Mouse (Mus musculus) liver, embryonic 11.5 days (tissue): ENCODE results near the gene Ankrd12. TPM values are rescaled to one million over a fixed set of nuclear protein-coding genes. Genes with fewer than 3 reads are reported as not detected.
A peak's percentile ranks its signal among the peaks of the same experiment; 100 is the strongest.
"Not testable (repeated sequence)": the region's sequence is repeated elsewhere in the genome, so short reads cannot be mapped to it uniquely, and the experiment has no call there.

Source experiments
- ATAC-seq: fragments of 200-750 bp; cut with Nextera tagmentation; replicated peaks from 2 replicates; pipeline ENCODE4 v1.8.0; 2017; ENCODE audit warnings: moderate number of reproducible peaks, mild to moderate bottlenecking, moderate TSS enrichment, moderate library complexity; ENCODE audit not compliant: low FRiP score
- DNase-seq: peaks from one replicate; pipeline ENCODE4 v3.0.0-alpha.2; 2017; ENCODE audit warnings: low spot score
- H3K27ac ChIP-seq: fragments of 300-500 bp; sonication (generic); 2 replicates; pipeline ENCODE4 v1.5.1; 2014; ENCODE audit warnings: mild to moderate bottlenecking, low read depth, low read length, control low read depth
- H3K27me3 ChIP-seq: fragments of 300-500 bp; sonication (generic); replicated peaks from 2 replicates; pipeline ENCODE4 v1.6.1; 2014; ENCODE audit warnings: low read length, mixed read lengths; ENCODE audit not compliant: control insufficient read depth, insufficient read depth
- H3K36me3 ChIP-seq: fragments of 300-500 bp; sonication (generic); 2 replicates; pipeline ENCODE4 v1.6.1; 2014; ENCODE audit warnings: mild to moderate bottlenecking, low read length, moderate library complexity, mixed read lengths; ENCODE audit not compliant: control insufficient read depth, insufficient read depth
- H3K4me1 ChIP-seq: fragments of 300-500 bp; sonication (generic); replicated peaks from 2 replicates; pipeline ENCODE4 v1.6.1; 2014; ENCODE audit warnings: low read length, mixed read lengths; ENCODE audit not compliant: control insufficient read depth, insufficient read depth
- H3K4me2 ChIP-seq: fragments of 300-500 bp; sonication (generic); 2 replicates; pipeline ENCODE4 v1.6.1; 2014; ENCODE audit warnings: mild to moderate bottlenecking, control low read depth, moderate library complexity
- H3K4me3 ChIP-seq: fragments of 300-500 bp; sonication (generic); 2 replicates; pipeline ENCODE4 v1.5.1; 2014; ENCODE audit warnings: low read depth, low read length, control low read depth
- H3K9ac ChIP-seq: fragments of 300-500 bp; sonication (generic); 2 replicates; pipeline ENCODE4 v1.6.1; 2014; ENCODE audit warnings: low read depth, low read length, control low read depth
- H3K9me3 ChIP-seq: fragments of 300-500 bp; sonication (generic); 2 replicates; pipeline ENCODE4 v1.6.1; 2016; ENCODE audit warnings: low read length, inconsistent platforms, mixed read lengths; ENCODE audit not compliant: control insufficient read depth
- whole genome bisulfite sequencing: fragments of 180-500 bp; shearing (Covaris S2); extraction: QIAGEN DNeasy Blood & Tissue Kit; methylation state at CpG from one replicate; pipeline ENCODE4 v1.1.7; 2014; 5-methylcytosine and 5-hydroxymethylcytosine counted together
- polyA plus RNA-seq: library from polyadenylated mRNA; unstranded; fragments of >200 nt; fragmentation: Nextera tagmentation; extraction: Ambion mirVana; gene quantifications from 2 replicates; pipeline ENCODE4 v1.2.1, GENCODE M21; 2014

Ankrd12 gene
- polyA plus RNA-seq, 1 experiment from 2014 or later = 15.3 TPM

- Histone ChIP-seq H3K4me3 (no peak overlapping the region), H3K9me3 (no peaks in the 10 kb centered on the region), H3K9ac (no peak overlapping the region), H3K4me1 (no peaks in the 10 kb centered on the region), H3K4me2 (no peak overlapping the region), H3K27me3 (no peaks in the 10 kb centered on the region), H3K27ac (no peak overlapping the region), H3K36me3 (no peaks in the 10 kb centered on the region)
- ATAC-seq = no peak
- no peak for DNase-seq
- WGBS = 77% methylated on average over 5 of the region's 5 CpGs
Observed at GRCm38 (mm10) chr17:66041020-66041419, 35.9 kb downstream of the Ankrd12 start.

GRCm38 (mm10) chr17:66033239-66033638, 43.6 kb downstream of the Ankrd12 start:
- Histone ChIP-seq H3K27ac (no peak overlapping the region), H3K9me3 (no peaks in the 10 kb centered on the region), H3K9ac (no peak overlapping the region), H3K4me2 (no peak overlapping the region), H3K27me3 (no peaks in the 10 kb centered on the region), H3K4me1 (no peaks in the 10 kb centered on the region), H3K4me3 (no peak overlapping the region), H3K36me3 (no peaks in the 10 kb centered on the region)
- WGBS = 90% methylated on average over 5 of the region's 5 CpGs
- DNase-seq = no peak
- no peak for ATAC-seq

GRCm38 (mm10) chr17:66031991-66032390, 44.9 kb downstream of the Ankrd12 start:
- H3K27ac ChIP-seq = no peak overlapping the region
- no peaks in the 10 kb centered on the region for H3K9me3 ChIP-seq
- H3K36me3 ChIP-seq = no peaks in the 10 kb centered on the region; the same call in 1 of the 2 replicates
- no peak overlapping the region for H3K4me2 ChIP-seq
- ATAC-seq = no peak
- WGBS = 81% methylated on average over 5 of the region's 5 CpGs
- H3K27me3 ChIP-seq = no peaks in the 10 kb centered on the region
- H3K4me3 ChIP-seq = no peak overlapping the region
- H3K4me1 ChIP-seq = no peaks in the 10 kb centered on the region
- H3K9ac ChIP-seq = no peak overlapping the region
- no peak for DNase-seq

GRCm38 (mm10) chr17:66024211-66024610, 52.7 kb downstream of the Ankrd12 start:
- H3K4me1 ChIP-seq = no peaks in the 10 kb centered on the region

GRCm38 (mm10) chr17:66011790-66012189, 65.1 kb downstream of the Ankrd12 start:
- Histone ChIP-seq H3K9me3 (no peaks in the 10 kb centered on the region), H3K27me3 (no peaks in the 10 kb centered on the region), H3K27ac (no peak overlapping the region), H3K36me3 (no peaks in the 10 kb centered on the region), H3K4me2 (no peak overlapping the region), H3K4me1 (no peaks in the 10 kb centered on the region), H3K4me3 (no peak overlapping the region), H3K9ac (no peak overlapping the region)
- DNase-seq (no peak), ATAC-seq (no peak)
- 66% methylated on average over 2 of the region's 2 CpGs for WGBS

More at GRCm38 (mm10) chr17:66024211-66024610, 52.7 kb downstream of the Ankrd12 start:
- no peak for DNase-seq
- Histone ChIP-seq H3K4me3 (no peak overlapping the region), H3K27ac (no peak overlapping the region), H3K36me3 (peaks cover 2% of the 10 kb centered on the region; the same call in 1 of the 2 replicates), H3K9me3 (no peaks in the 10 kb centered on the region), H3K9ac (no peak overlapping the region), H3K4me2 (no peak overlapping the region), H3K27me3 (no peaks in the 10 kb centered on the region)
- no peak for ATAC-seq
- WGBS = 91% methylated on average over 7 of the region's 7 CpGs

- DNase-seq (no peak), ATAC-seq (no peak)
- Histone ChIP-seq H3K4me2 (no peak overlapping the region), H3K4me3 (no peak overlapping the region), H3K36me3 (no peaks in the 10 kb centered on the region), H3K4me1 (no peaks in the 10 kb centered on the region), H3K9me3 (no peaks in the 10 kb centered on the region), H3K27me3 (no peaks in the 10 kb centered on the region), H3K9ac (no peak overlapping the region), H3K27ac (no peak overlapping the region)
- 79% methylated on average over 5 of the region's 5 CpGs for WGBS
Observed at GRCm38 (mm10) chr17:66007892-66008291, 69.0 kb downstream of the Ankrd12 start.

GRCm38 (mm10) chr17:66007473-66007872, 69.4 kb downstream of the Ankrd12 start:
- DNase-seq (no peak), ATAC-seq (no peak)
- Histone ChIP-seq H3K27me3 (no peaks in the 10 kb centered on the region), H3K4me2 (no peak overlapping the region), H3K27ac (no peak overlapping the region), H3K4me3 (no peak overlapping the region), H3K36me3 (no peaks in the 10 kb centered on the region), H3K9ac (no peak overlapping the region), H3K4me1 (no peaks in the 10 kb centered on the region), H3K9me3 (no peaks in the 10 kb centered on the region)
- 89% methylated on average over 2 of the region's 2 CpGs for WGBS

GRCm38 (mm10) chr17:65988151-65988820, 88.6 kb downstream of the Ankrd12 start:
- no peaks in the 10 kb centered on the region for H3K36me3 ChIP-seq
- no peaks in the 10 kb centered on the region for H3K9me3 ChIP-seq
- ATAC-seq (peak; percentile 87), DNase-seq (peak; percentile 47)
- peak overlapping the region; percentile 37; the same call in 1 of the 2 replicates for H3K4me2 ChIP-seq
- no peak overlapping the region for H3K9ac ChIP-seq
- H3K4me3 ChIP-seq = no peak overlapping the region
- 34% methylated on average over 3 of the region's 3 CpGs for WGBS
- no peaks in the 10 kb centered on the region for H3K27me3 ChIP-seq
- H3K4me1 ChIP-seq = peaks cover 11% of the 10 kb centered on the region; the same call in 1 of the 2 replicates
- peak overlapping the region; percentile 53; the same call in 1 of the 2 replicates for H3K27ac ChIP-seq

- not testable (repeated sequence) for DNase-seq, H3K27ac ChIP-seq, H3K36me3 ChIP-seq, H3K9ac ChIP-seq, H3K4me3 ChIP-seq, H3K9me3 ChIP-seq, H3K27me3 ChIP-seq, H3K4me2 ChIP-seq
- peaks cover 15% of the 10 kb centered on the region for H3K4me1 ChIP-seq
- peak; percentile 57; the same call in 1 of the 2 replicates for ATAC-seq
Observed at GRCm38 (mm10) chr17:65976720-65977119, 100.2 kb downstream of the Ankrd12 start.
